Mouse (Mus musculus): ENCODE measurements around the gene 4930415O20Rik. TPM values are rescaled to one million over a fixed set of nuclear protein-coding genes. Genes with fewer than 3 reads are reported as not detected.
A peak's percentile ranks its signal among the peaks of the same experiment; 100 is the strongest.

The 4930415O20Rik gene
- polyA plus RNA-seq, 1 experiment = 0.46 TPM

DNA sequence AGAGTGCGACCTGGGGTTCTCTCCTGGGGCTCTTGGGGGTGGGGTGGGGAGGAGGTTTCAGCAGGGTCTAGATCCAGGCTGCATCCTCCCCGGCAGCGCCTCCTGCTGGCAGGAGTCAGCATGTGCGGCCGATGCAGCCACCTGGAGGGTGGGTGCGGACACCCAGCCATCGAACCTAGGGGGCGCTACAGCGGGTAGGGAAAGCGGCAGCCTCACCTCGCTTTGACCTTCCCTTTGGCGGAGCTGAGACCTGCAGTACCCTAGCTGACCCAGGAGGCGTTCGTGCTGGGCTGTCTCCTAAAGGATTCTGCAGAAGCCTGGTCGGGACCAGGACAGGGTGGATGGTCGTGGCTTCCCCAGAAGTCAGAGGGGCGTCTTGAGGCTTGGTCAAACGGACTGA lies 60.7 kb downstream of the 4930415O20Rik start:
- H3K36me3 ChIP-seq (ENCODE audit: control insufficient read depth, insufficient read depth, low read length) = no peaks in the 10 kb centered on the region
- H3K27me3 ChIP-seq (ENCODE audit: control insufficient read depth, insufficient read depth, low read length) = peaks cover 13% of the 10 kb centered on the region
- H3K4me3 ChIP-seq (ENCODE audit: low read depth, low read length) = peak overlapping the region; percentile 60
- TF ChIP-seq CTCF (IDR thresholded peaks at IDR 0.05; ENCODE audit: extremely low read depth, insufficient read length, insufficient replicate concordance, low read depth, low read length) = peak; percentile 78
- no peak for TF ChIP-seq POLR2A (IDR thresholded peaks at IDR 0.05; ENCODE audit: low read depth, low read length)
- H3K4me1 ChIP-seq (ENCODE audit: control insufficient read depth, insufficient read depth, insufficient read length, low read length) = peaks cover 11% of the 10 kb centered on the region
- WGBS = 2% methylated on average over 18 of the region's 18 CpGs
- H3K27ac ChIP-seq (ENCODE audit: insufficient read depth, low read depth, low read length) = no peak overlapping the region

DNA sequence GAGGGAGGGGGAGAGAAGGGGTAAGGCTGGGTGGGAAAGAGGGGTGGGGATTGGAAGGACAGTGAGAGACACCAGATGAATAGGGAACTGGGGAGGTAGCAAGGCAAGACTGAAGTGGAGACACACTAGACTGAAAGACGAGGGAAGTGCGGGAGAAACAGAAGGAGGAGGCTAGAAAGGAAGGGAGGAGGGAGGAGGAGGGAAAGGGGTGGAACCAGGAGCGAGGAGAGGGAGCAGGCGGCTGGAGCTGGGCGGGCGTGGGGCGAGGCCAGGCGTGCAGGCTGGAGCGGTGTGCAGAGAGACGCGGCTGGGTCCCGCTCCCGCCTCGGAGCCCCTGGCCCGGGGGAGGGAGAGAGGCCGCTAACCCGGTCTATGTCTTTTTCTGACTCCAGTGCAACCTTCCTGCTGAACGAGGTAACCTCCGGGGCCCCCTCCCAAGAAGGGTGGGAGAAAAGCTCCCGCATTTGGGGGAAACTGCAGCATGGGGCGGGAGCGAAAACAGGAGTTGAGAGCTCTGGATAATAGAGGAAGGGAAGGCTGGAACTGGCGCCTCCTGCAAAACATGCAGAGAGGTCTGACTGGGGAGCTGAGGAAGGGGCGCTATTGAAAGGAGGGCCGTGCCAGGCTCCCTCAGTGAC lies 61.4 kb downstream of the 4930415O20Rik start:
- H3K36me3 ChIP-seq (ENCODE audit: control insufficient read depth, insufficient read depth, low read length) = no peaks in the 10 kb centered on the region
- no peak overlapping the region for H3K27ac ChIP-seq (ENCODE audit: insufficient read depth, low read depth, low read length)
- H3K4me1 ChIP-seq (ENCODE audit: control insufficient read depth, insufficient read depth, insufficient read length, low read length) = peaks cover 11% of the 10 kb centered on the region
- WGBS = 2% methylated on average over 25 of the region's 25 CpGs
- TF ChIP-seq POLR2A (IDR thresholded peaks at IDR 0.05; ENCODE audit: low read depth, low read length) (no peak), CTCF (IDR thresholded peaks at IDR 0.05; ENCODE audit: extremely low read depth, insufficient read length, insufficient replicate concordance, low read depth, low read length) (no peak)
- H3K27me3 ChIP-seq (ENCODE audit: control insufficient read depth, insufficient read depth, low read length) = peaks cover 13% of the 10 kb centered on the region
- peak overlapping the region; percentile 60 for H3K4me3 ChIP-seq (ENCODE audit: low read depth, low read length)

DNA sequence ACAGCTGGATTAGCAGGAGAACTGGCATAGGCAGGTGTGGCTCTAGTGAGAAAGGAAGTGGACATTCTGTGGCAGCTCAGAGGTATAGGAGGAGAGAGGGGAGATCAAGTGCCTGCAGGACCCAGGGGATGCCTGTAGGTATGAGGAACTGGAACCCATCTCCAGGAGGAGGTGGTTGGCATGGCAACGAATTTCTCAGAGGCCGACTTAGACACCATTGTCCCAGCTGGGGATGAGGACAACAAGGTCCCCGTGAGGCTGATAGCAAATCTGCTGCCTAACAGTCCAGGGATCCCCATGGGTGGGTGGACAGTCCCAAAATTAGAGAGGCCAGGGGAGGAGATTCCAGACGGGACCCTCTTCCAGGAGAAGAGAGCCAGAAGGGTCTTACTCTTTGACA lies 62.1 kb downstream of the 4930415O20Rik start:
- Histone ChIP-seq H3K27me3 (ENCODE audit: control insufficient read depth, insufficient read depth, low read length) (peaks cover 13% of the 10 kb centered on the region), H3K36me3 (ENCODE audit: control insufficient read depth, insufficient read depth, low read length) (no peaks in the 10 kb centered on the region), H3K4me3 (ENCODE audit: low read depth, low read length) (peak overlapping the region; percentile 60), H3K27ac (ENCODE audit: insufficient read depth, low read depth, low read length) (no peak overlapping the region), H3K4me1 (ENCODE audit: control insufficient read depth, insufficient read depth, insufficient read length, low read length) (peaks cover 11% of the 10 kb centered on the region)
- TF ChIP-seq POLR2A (IDR thresholded peaks at IDR 0.05; ENCODE audit: low read depth, low read length) = no peak
- TF ChIP-seq CTCF (IDR thresholded peaks at IDR 0.05; ENCODE audit: extremely low read depth, insufficient read length, insufficient replicate concordance, low read depth, low read length) = no peak
- WGBS = 22% methylated on average over 4 of the region's 4 CpGs

DNA sequence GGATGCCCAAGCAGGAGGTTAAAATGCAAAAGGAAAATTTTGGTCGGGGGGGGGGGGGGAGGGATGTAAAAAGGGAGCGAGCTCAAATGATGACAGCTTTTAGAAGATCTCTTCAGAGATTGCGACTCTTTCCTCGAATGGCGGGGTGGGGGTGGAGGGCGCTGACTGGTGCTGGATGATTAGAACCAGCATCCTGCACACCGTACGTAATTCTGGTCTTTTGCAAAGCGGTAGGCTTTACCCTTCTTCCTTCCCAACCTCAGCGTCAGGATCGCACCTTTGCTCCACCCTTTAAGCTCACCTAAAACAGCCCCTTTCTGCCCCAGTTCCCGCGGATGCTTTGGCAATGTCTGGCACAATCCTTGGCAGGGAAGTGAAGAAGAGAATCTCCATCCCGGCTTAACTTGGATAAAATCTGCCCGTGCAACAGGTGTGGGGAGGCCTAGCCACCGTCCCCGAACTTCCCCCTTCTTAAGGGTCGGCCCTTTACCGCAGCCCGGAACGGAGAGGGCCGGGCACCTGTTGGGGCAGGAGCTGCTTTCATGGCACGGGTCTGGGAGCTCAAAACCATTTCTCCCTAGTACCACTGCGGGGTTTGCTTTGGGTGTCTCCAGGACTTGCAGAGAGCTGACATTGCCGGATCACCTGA lies 63.1 kb downstream of the 4930415O20Rik start:
- 3% methylated on average over 25 of the region's 25 CpGs for WGBS
- no peaks in the 10 kb centered on the region for H3K36me3 ChIP-seq (ENCODE audit: control insufficient read depth, insufficient read depth, low read length)
- no peak overlapping the region for H3K27ac ChIP-seq (ENCODE audit: insufficient read depth, low read depth, low read length)
- H3K27me3 ChIP-seq (ENCODE audit: control insufficient read depth, insufficient read depth, low read length) = peaks cover 13% of the 10 kb centered on the region
- H3K4me1 ChIP-seq (ENCODE audit: control insufficient read depth, insufficient read depth, insufficient read length, low read length) = peaks cover 11% of the 10 kb centered on the region
- TF ChIP-seq CTCF (IDR thresholded peaks at IDR 0.05; ENCODE audit: extremely low read depth, insufficient read length, insufficient replicate concordance, low read depth, low read length) (no peak), POLR2A (IDR thresholded peaks at IDR 0.05; ENCODE audit: low read depth, low read length) (no peak)
- H3K4me3 ChIP-seq (ENCODE audit: low read depth, low read length) = peak overlapping the region; percentile 77

DNA sequence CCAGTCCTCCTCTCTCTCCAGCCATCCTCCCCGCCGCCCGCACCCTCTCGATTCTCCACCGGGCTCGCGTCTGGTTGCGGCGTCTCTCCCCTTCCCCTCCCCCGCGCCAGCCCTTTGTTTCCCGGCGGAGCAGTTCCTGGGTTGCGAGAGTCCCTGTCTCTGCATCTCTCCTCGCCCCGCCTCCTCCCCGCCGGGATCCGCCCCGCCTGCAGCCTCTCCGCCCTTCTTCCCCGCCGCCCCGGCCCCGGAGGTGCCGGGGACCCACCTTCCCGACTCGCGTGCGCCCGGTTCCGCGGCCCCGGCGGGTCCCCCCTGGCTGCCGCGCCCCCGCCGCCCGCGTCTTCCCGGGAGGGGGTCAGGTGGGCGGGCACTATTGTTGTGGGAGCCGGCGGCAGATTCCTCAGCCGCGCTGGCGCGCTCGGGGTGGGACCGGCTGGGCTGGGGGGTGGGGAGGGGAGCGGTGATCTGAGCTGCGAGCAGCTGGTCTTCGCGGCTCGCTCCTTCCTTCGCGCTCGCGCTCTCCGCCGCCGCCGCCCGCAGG lies 63.8 kb downstream of the 4930415O20Rik start:
- peak overlapping the region; percentile 77 for H3K4me3 ChIP-seq (ENCODE audit: low read depth, low read length)
- whole genome bisulfite sequencing = 2% methylated on average over 57 of the region's 65 CpGs
- H3K27me3 ChIP-seq (ENCODE audit: control insufficient read depth, insufficient read depth, low read length) = peaks cover 13% of the 10 kb centered on the region
- no peaks in the 10 kb centered on the region for H3K36me3 ChIP-seq (ENCODE audit: control insufficient read depth, insufficient read depth, low read length)
- no peak for TF ChIP-seq CTCF (IDR thresholded peaks at IDR 0.05; ENCODE audit: extremely low read depth, insufficient read length, insufficient replicate concordance, low read depth, low read length)
- no peak for TF ChIP-seq POLR2A (IDR thresholded peaks at IDR 0.05; ENCODE audit: low read depth, low read length)
- H3K4me1 ChIP-seq (ENCODE audit: control insufficient read depth, insufficient read depth, insufficient read length, low read length) = peaks cover 11% of the 10 kb centered on the region
- no peak overlapping the region for H3K27ac ChIP-seq (ENCODE audit: insufficient read depth, low read depth, low read length)

DNA sequence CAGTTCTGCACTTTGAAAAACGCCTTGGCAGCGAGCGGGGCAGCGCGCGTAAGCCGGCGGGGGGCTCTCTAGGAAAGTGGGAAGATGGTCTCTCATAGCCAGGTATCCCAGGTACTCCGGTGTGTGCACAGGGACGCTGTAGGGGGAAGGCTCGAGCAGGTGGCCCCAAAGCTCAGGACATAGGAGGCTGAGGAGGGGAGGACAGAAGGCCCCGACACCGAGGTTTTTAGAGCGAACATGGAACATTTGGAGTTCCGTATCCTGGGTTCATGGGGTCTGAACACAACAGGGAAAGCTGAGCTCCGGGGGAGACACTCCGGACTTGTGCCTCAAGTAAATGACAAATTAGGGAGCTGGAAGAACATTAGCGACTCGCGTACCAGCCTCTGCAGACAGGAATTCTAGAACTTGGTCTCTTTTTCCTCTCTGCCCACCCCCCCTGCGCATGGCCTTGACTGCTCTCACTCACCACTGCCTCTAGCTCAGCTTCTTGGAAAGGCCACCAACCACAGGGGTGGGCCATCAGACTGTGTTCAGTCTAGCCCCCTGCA lies 64.6 kb downstream of the 4930415O20Rik start:
- no peak for TF ChIP-seq CTCF (IDR thresholded peaks at IDR 0.05; ENCODE audit: extremely low read depth, insufficient read length, insufficient replicate concordance, low read depth, low read length)
- H3K27me3 ChIP-seq (ENCODE audit: control insufficient read depth, insufficient read depth, low read length) = peaks cover 13% of the 10 kb centered on the region
- no peaks in the 10 kb centered on the region for H3K36me3 ChIP-seq (ENCODE audit: control insufficient read depth, insufficient read depth, low read length)
- no peak overlapping the region for H3K27ac ChIP-seq (ENCODE audit: insufficient read depth, low read depth, low read length)
- WGBS = 31% methylated on average over 21 of the region's 21 CpGs
- H3K4me3 ChIP-seq (ENCODE audit: low read depth, low read length) = peak overlapping the region; percentile 46
- H3K4me1 ChIP-seq (ENCODE audit: control insufficient read depth, insufficient read depth, insufficient read length, low read length) = peaks cover 11% of the 10 kb centered on the region

DNA sequence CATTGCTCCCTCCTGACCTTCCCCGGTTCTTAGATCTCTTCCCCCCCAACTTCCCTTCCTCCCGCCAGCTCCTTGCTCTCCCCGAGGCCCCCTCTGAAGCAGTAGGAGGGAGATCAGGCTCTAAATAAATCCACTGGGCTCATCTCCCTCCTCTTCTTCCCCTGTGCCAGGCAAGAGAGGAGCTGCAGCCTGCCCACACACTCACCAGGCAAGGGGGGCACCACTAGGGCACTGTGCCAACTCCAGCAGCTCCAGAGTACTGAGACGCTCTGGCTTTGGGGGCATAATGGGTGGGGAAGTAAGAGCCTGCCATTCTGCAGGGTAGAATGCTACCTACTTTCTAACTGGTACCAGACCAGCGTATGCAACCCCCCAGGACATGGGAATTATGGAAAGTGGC lies 65.7 kb downstream of the 4930415O20Rik start:
- H3K4me1 ChIP-seq (ENCODE audit: control insufficient read depth, insufficient read depth, insufficient read length, low read length) = peaks cover 9% of the 10 kb centered on the region
- H3K27me3 ChIP-seq (ENCODE audit: control insufficient read depth, insufficient read depth, low read length) = peaks cover 13% of the 10 kb centered on the region
- no peak for TF ChIP-seq POLR2A (IDR thresholded peaks at IDR 0.05; ENCODE audit: low read depth, low read length)
- no peak for TF ChIP-seq CTCF (IDR thresholded peaks at IDR 0.05; ENCODE audit: extremely low read depth, insufficient read length, insufficient replicate concordance, low read depth, low read length)
- WGBS = 88% methylated on average over 5 of the region's 5 CpGs
- H3K36me3 ChIP-seq (ENCODE audit: control insufficient read depth, insufficient read depth, low read length) = peaks cover 2% of the 10 kb centered on the region; the same call in 1 of the 2 replicates
- H3K27ac ChIP-seq (ENCODE audit: insufficient read depth, low read depth, low read length) = no peak overlapping the region
- H3K4me3 ChIP-seq (ENCODE audit: low read depth, low read length) = no peak overlapping the region

Data from small intestine, adult 2 months (tissue).